Mouse (Mus musculus): ENCODE results near the gene Ltbr. TPM values are rescaled to one million over a fixed set of nuclear protein-coding genes. Genes with fewer than 3 reads are reported as not detected.

The Ltbr gene
- polyA plus RNA-seq (2011; ENCODE audit: insufficient read depth, insufficient read length, low replicate concordance, missing spikeins): 12.4 and 23.2 TPM in 2 replicates

DNA sequence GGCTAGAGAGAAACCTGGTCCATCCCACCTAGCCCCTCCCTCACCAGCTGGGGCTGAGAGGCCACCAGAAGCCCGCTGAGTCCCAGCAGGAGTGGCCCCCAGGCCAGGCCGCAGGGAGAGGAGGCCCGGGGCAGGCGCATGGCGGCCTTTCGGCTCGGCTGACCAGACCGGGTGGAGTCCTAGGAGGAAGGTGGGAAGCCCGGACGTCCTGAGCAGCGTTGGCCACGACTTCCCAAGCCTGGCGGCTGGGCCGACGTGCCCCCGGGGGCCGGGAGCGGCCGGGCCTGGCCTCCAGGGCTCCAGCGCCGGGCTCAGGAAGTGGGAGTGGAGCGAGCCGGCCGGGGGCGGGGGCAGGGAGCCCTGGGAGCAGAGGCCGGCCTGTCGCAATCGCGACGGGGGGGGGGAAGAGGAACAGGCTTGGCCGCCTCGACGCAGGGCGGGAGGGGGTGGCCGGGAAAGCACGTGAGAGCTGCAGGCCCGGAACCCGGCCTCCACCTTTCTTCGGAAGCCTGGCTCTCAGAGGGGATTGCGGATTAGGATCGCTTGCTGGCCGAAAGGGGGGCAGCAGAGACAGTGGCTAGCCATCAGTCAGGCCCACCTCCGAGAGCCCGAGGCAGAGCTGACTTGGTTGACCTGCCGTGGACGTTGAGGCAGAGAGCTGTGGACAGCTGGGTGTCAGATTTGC is at the start of gene Ltbr:
Ltbr (minus strand) TSS at position 340 of the 685 bp plus-strand sequence.
- 2% methylated on average over 45 of the region's 46 CpGs for WGBS

DNA sequence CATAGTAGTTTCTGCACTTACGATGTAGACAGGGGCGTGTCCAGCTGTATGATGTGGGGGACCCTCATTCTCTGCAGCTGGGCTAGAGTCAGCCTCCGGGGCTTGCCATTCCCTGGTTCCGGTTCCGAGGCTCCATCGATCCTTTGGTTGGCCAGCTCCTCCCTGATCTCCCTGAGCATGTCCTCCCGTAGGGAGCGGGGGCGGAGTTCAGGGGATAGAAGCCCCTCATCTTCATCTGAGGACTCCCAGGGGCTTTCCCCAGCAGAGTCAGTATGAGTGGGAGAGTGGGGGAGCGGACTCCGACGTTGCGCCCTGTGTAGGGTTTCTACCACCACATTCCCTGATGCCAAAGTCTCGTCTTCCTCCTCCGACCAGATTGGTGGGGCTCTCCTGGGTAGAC is 49.3 kb upstream of the Ltbr start:
- H3K4me3 ChIP-seq (replicated peaks; ENCODE audit: control insufficient read depth, low read depth, low read length): no peak overlapping the region
- TF ChIP-seq POLR2A (IDR thresholded peaks at IDR 0.05; ENCODE audit: borderline replicate concordance, control insufficient read depth, low read depth, low read length): no peak
- TF ChIP-seq CTCF (IDR thresholded peaks at IDR 0.05; ENCODE audit: control insufficient read depth, insufficient read depth, low read length): no peak
- no peak overlapping the region for H3K27ac ChIP-seq (ENCODE audit: control insufficient read depth, insufficient read depth, low read depth, low read length, poor library complexity)
- 83% methylated on average over 15 of the region's 15 CpGs for WGBS
- peaks cover 6% of the 10 kb centered on the region; the same call in 1 of the 2 replicates for H3K4me1 ChIP-seq (ENCODE audit: control insufficient read depth, insufficient read depth, low read length)

More for the DNA sequence above, at the start of gene Ltbr:
- H3K4me1 ChIP-seq (ENCODE audit: control insufficient read depth, insufficient read depth, low read length): no peaks in the 10 kb centered on the region; the same call in 1 of the 2 replicates
- peak; percentile 8; the same call in 1 of the 2 replicates for TF ChIP-seq POLR2A (IDR thresholded peaks at IDR 0.05; ENCODE audit: borderline replicate concordance, control insufficient read depth, low read depth, low read length)
- no peak for TF ChIP-seq CTCF (IDR thresholded peaks at IDR 0.05; ENCODE audit: control insufficient read depth, insufficient read depth, low read length)
- peak within 1 kb of the TSS; percentile 68 for H3K27ac ChIP-seq (ENCODE audit: control insufficient read depth, insufficient read depth, low read depth, low read length, poor library complexity)
- H3K4me3 ChIP-seq (replicated peaks; ENCODE audit: control insufficient read depth, low read depth, low read length): peak within 1 kb of the TSS; percentile 83

DNA sequence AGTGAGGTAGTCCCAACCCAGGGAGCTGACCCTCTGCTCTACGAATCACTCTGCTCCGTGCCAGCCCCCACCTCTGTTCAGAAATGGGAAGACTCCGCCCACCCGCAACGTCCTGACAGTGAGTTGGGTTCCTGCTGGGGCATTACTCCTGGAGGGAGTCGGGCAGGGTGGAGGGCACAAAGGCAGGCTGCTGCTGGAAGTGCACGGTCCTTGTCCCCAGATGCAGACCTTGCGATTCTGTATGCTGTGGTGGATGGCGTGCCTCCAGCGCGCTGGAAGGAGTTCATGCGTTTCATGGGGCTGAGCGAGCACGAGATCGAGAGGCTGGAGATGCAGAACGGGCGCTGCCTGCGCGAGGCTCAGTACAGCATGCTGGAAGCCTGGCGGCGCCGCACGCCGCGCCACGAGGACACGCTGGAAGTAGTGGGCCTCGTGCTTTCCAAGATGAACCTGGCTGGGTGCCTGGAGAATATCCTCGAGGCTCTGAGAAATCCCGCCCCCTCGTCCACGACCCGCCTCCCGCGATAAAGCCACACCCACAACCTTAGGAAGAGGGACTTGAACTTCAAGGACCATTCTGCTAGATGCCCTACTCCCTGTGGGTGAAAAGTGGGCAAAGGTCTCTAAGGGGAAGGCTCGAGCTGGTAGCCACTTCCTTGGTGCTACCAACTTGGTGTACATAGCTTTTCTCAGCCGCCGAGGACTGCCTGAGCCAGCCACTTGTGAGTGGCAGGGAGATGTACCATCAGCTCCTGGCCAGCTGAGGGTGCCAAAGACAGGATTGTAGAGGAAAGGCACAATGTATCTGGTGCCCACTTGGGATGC is 48.0 kb upstream of the Ltbr start:
- peaks cover 3% of the 10 kb centered on the region; the same call in 1 of the 2 replicates for H3K4me1 ChIP-seq (ENCODE audit: control insufficient read depth, insufficient read depth, low read length)
- no peak overlapping the region for H3K4me3 ChIP-seq (replicated peaks; ENCODE audit: control insufficient read depth, low read depth, low read length)
- peak; percentile 33; the same call in 1 of the 2 replicates for TF ChIP-seq CTCF (IDR thresholded peaks at IDR 0.05; ENCODE audit: control insufficient read depth, insufficient read depth, low read length)
- TF ChIP-seq POLR2A (IDR thresholded peaks at IDR 0.05; ENCODE audit: borderline replicate concordance, control insufficient read depth, low read depth, low read length): no peak
- no peak overlapping the region for H3K27ac ChIP-seq (ENCODE audit: control insufficient read depth, insufficient read depth, low read depth, low read length, poor library complexity)
- WGBS: 82% methylated on average over 38 of the region's 38 CpGs

DNA sequence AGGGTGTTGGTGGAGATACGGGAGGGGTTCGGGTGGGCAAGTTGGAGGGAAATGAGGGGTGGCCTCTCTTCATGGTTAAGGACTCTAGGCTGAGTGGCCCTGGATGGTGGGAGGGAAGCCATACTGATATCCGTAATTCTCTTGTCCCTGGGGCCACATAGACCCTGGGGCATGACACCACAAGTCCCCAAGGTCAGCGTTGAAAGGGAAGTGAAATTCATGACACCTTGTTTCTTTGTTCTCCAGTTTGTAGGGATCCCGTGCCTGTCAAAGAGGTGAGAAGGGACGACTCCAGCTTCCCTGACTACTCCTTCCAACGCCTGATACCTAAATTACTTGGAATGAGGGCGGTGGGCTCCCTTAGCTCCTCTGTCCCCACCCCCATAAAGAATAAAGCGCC is 47.2 kb upstream of the Ltbr start:
- no peak for TF ChIP-seq CTCF (IDR thresholded peaks at IDR 0.05; ENCODE audit: control insufficient read depth, insufficient read depth, low read length)
- no peak for TF ChIP-seq POLR2A (IDR thresholded peaks at IDR 0.05; ENCODE audit: borderline replicate concordance, control insufficient read depth, low read depth, low read length)
- WGBS: 68% methylated on average over 9 of the region's 9 CpGs
- H3K4me3 ChIP-seq (replicated peaks; ENCODE audit: control insufficient read depth, low read depth, low read length): no peak overlapping the region
- H3K4me1 ChIP-seq (ENCODE audit: control insufficient read depth, insufficient read depth, low read length): no peaks in the 10 kb centered on the region; the same call in 1 of the 2 replicates
- no peak overlapping the region for H3K27ac ChIP-seq (ENCODE audit: control insufficient read depth, insufficient read depth, low read depth, low read length, poor library complexity)

DNA sequence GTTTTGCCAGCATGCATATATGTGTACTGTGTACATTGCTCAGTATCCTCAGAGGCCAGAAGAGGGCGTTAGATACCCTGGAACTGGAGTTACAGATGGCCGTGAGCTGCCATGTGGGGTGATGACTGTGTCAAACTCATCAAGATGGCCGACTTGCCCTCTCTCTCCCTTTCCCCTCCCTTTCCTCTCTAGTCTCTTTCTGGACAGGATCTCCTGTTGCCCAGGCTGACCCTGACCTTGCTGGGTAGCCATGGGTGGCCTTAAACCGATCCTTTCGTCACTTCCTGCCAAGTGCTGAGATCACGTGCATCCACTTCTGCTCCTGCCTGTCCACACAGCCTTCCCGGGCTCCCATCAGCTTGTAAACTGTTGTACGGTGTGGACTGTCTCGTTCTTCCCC is 46.3 kb upstream of the Ltbr start:
- H3K4me1 ChIP-seq (ENCODE audit: control insufficient read depth, insufficient read depth, low read length): peaks cover 1% of the 10 kb centered on the region; the same call in 1 of the 2 replicates
- H3K4me3 ChIP-seq (replicated peaks; ENCODE audit: control insufficient read depth, low read depth, low read length): no peak overlapping the region
- H3K27ac ChIP-seq (ENCODE audit: control insufficient read depth, insufficient read depth, low read depth, low read length, poor library complexity): no peak overlapping the region
- WGBS: 43% methylated on average over 9 of the region's 9 CpGs
- TF ChIP-seq POLR2A (IDR thresholded peaks at IDR 0.05; ENCODE audit: borderline replicate concordance, control insufficient read depth, low read depth, low read length): no peak
- no peak for TF ChIP-seq CTCF (IDR thresholded peaks at IDR 0.05; ENCODE audit: control insufficient read depth, insufficient read depth, low read length)

DNA sequence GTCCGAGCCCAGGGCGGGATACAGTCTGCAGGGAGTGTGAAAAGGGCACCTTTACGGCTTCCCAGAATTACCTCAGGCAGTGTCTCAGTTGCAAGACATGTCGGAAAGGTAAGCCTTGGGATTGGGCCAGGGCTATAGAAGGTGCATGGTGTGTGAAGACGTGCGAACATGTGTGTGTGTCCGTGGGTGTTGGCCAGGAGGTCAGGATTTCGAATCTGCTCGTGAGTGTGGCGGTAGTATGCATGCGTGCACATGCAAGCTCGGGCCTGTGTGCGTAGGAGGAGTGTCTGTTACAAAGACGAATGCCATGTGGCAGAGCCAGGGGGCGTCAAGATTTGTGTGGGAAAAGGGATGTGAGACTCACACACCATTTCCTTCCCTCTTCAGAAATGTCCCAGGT is 43.6 kb upstream of the Ltbr start:
- Histone ChIP-seq H3K4me1 (ENCODE audit: control insufficient read depth, insufficient read depth, low read length) (peaks cover 4% of the 10 kb centered on the region; the same call in 1 of the 2 replicates), H3K27ac (ENCODE audit: control insufficient read depth, insufficient read depth, low read depth, low read length, poor library complexity) (no peak overlapping the region), H3K4me3 (replicated peaks; ENCODE audit: control insufficient read depth, low read depth, low read length) (no peak overlapping the region)
- WGBS: 79% methylated on average over 15 of the region's 15 CpGs
- no peak for TF ChIP-seq POLR2A (IDR thresholded peaks at IDR 0.05; ENCODE audit: borderline replicate concordance, control insufficient read depth, low read depth, low read length)

DNA sequence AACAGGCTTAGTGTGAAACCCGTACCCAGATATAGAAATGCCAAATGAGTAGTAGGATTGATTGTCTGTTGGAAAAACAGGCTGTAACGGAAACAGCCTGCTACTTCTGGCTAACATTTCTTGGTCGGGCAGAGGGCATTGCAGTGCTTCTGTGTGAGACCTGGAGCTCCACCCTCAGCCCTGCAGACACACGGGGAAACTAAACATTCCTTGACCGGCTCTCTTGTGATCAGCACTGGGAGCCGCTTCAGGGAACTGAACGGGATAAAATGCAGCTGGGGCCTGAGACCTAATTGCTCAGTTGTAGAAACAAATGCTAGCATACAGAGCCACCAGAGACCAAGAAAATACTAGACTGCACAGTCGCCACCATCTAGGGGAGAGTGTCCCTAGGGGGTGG is 42.6 kb upstream of the Ltbr start:
- TF ChIP-seq CTCF (IDR thresholded peaks at IDR 0.05; ENCODE audit: control insufficient read depth, insufficient read depth, low read length) (no peak), POLR2A (IDR thresholded peaks at IDR 0.05; ENCODE audit: borderline replicate concordance, control insufficient read depth, low read depth, low read length) (no peak)
- no peak overlapping the region for H3K4me3 ChIP-seq (replicated peaks; ENCODE audit: control insufficient read depth, low read depth, low read length)
- no peak overlapping the region for H3K27ac ChIP-seq (ENCODE audit: control insufficient read depth, insufficient read depth, low read depth, low read length, poor library complexity)
- 68% methylated on average over 8 of the region's 8 CpGs for WGBS
- H3K4me1 ChIP-seq (ENCODE audit: control insufficient read depth, insufficient read depth, low read length): peaks cover 6% of the 10 kb centered on the region

DNA sequence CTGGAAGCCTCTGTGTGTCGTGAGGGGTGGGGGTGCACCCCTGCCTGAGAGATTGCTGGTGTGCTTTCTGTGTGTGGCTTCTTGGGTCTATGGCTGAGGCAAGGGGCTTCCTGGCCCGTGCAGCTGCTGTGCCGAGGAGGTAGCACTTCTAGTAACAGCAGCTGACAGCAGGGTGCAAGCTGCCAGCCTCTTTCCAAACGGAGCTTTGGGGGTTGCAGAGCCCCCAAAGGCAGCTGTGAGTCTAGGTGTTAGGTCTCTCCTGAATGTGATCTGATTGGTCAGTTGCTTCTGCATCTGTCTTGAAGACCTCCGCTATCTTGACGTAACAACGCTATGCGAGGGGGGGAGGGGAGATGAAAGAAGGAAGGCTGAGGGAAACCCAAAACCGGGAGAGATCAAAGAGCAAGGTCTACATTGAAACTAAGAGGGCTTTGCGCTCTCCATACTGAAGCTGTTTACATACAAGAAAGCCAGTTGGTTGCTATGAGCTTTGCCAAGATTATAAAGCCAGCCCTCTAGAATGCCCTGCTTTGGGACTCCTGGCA is 41.6 kb upstream of the Ltbr start:
- Histone ChIP-seq H3K27ac (ENCODE audit: control insufficient read depth, insufficient read depth, low read depth, low read length, poor library complexity) (peak overlapping the region; percentile 28), H3K4me3 (replicated peaks; ENCODE audit: control insufficient read depth, low read depth, low read length) (no peak overlapping the region), H3K4me1 (ENCODE audit: control insufficient read depth, insufficient read depth, low read length) (peaks cover 6% of the 10 kb centered on the region)
- 9% methylated on average over 10 of the region's 10 CpGs for WGBS
- TF ChIP-seq POLR2A (IDR thresholded peaks at IDR 0.05; ENCODE audit: borderline replicate concordance, control insufficient read depth, low read depth, low read length) (no peak), CTCF (IDR thresholded peaks at IDR 0.05; ENCODE audit: control insufficient read depth, insufficient read depth, low read length) (no peak)

Measured in bone marrow, adult 2 months (tissue).